Mouse (Mus musculus) layer of hippocampus, postnatal 36 days (tissue): ENCODE measurements around the gene Aqp9. TPM values are rescaled to one million over a fixed set of nuclear protein-coding genes. Genes with fewer than 3 reads are reported as not detected.
"Not testable (repeated sequence)": the region's sequence is repeated elsewhere in the genome, so short reads cannot be mapped to it uniquely, and the experiment has no call there.

ENCODE experiments used
- DNase-seq, 2 experiments: peaks; one replicate each; pipeline ENCODE4 v3.0.0; 2022
- total RNA-seq, 2 experiments: library from RNA; stranded (reverse); gene quantifications; 2 replicates each; pipeline ENCODE4 v1.2.3; 2021

Aqp9 gene
- total RNA-seq, 2 experiments from 2014 or later = 2.1 to 3.4 TPM

GRCm38 (mm10) chr9:71138936-71139335 is 29.5 kb downstream of the Aqp9 start:
- DNase-seq = no peak

GRCm38 (mm10) chr9:71137267-71137945 is 31.1 kb downstream of the Aqp9 start:
- no peak for DNase-seq

DNA sequence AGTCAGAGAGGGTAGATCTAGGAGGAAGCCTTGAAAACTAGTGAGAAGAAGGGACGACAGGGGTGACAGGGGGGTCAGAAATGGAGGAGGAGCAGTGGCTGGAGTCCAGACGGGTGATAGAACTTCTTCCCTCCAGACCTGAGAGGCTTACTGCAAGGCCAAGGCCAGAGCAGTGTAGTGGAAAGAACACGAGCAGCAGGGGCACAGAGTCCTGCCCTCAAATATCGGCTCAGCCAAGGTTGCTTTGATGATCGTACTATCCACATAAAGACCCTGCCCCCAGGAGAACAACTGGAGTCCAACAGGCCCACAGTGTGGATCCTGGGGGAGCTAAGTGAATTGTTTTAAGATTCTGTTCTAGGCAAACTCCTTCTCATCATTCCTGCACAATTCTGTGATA is 33.4 kb downstream of the Aqp9 start:
- no peak for DNase-seq

GRCm38 (mm10) chr9:71133190-71133589 is 35.3 kb downstream of the Aqp9 start:
- no peak for DNase-seq

GRCm38 (mm10) chr9:71131822-71132221 is 36.7 kb downstream of the Aqp9 start:
- no peak for DNase-seq

- DNase-seq = peak; percentile 7 to 47
Measured at GRCm38 (mm10) chr9:71128911-71129310, 39.6 kb downstream of the Aqp9 start.

DNA sequence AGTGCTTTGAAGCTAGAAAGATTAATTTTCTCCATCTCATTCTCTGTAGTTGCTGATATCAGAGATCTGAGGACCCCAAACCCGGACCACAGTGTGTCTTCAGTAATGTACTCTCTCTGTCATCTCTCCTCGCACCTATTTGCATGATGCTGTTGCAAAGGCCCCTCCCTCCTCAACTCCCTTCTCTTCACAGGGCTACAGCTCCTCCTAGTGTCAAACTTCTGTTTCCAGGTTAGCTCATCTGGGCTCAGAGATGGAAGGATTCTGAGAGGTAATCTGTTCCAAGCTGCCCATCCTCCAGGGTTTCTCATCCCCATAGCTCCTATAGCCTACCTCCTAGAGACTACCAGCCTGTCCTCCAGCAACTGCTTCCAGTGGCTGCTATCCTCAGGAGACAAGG is 42.3 kb downstream of the Aqp9 start:
- peak; percentile 9 to 19 for DNase-seq

DNA sequence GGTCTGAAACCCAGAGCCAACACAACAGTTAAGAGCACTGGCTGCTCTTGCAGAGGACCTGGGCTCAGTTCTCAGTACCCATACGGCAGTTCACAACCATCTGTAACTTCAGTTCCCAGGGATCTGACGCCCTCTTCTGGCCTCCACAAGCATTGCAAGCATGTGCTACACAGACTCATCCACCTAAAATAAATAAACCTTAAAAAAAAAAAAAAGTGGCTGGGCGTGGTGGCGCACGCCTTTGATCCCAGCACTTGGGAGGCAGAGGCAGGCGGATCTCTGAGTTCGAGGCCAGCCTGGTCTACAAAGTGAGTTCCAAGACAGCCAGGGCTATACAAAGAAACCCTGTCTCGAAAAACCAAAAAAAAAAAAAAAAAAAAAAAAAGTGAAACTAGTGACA is 45.4 kb downstream of the Aqp9 start:
- DNase-seq = not testable (repeated sequence)

DNA sequence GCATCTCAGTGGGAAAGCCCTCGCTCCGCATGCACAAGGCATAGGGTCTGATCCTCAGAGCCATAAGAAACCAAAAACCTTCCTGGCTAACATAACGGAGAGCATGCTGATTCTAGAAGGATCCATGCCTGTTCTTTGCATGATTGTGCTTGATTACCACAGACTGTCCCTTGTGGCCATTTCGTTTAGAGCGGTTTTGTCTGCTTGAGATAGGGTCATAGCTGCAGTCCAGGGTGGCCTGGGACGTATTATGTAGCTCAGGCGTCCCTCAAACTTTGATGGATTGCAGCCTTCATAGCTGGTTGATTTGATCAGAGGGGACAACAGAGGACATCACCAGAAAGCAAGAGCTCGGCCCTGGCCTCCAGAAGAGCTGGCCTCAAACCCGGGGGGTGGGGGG is 47.6 kb downstream of the Aqp9 start:
- no peak for DNase-seq

DNA sequence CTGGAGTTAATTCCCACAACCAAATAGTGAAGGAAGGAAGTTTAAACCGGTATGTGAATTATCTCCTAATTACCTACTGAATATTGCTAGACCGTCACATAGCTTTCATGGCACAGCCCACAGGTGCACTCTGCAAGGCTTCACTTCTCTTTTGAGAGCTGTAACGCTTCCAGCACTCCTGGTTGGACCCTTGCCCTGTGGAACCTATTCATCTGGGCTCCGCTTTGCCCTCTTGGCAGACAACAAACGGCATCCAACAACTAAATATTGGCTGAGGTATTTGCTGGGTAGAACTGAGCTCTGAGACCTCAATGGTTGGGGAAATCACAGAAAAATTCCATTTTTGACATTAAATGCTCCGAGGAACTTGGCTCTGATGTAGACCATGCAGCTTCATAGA is 55.3 kb downstream of the Aqp9 start:
- no peak for DNase-seq

GRCm38 (mm10) chr9:71103521-71103920 is 65.0 kb downstream of the Aqp9 start:
- DNase-seq = no peak

- no peak for DNase-seq
Measured at GRCm38 (mm10) chr9:71094066-71094465, 74.4 kb downstream of the Aqp9 start.

DNA sequence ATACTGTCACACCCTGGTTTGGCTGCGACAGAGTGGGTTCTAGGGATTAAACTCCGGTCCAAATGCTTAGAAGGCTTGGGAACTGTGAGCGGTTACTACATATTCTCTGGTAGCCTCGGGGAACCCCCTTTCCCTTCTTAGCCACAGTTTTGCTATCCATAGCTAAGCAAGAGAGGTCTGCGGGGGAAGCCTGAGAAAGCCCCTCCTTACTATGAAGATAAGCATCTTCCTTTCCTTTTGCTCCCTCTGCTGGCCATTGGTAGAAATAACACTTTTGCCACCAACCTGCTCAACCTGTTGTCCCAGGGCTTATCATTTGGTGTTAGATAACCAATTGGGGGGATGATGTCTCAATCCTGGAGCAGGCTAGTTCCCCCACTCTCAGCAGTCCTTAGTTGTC is 76.4 kb downstream of the Aqp9 start:
- peak in 1 of 2 experiments; percentile 34 for DNase-seq

- no peak for DNase-seq
Measured at GRCm38 (mm10) chr9:71079201-71079600, 89.3 kb downstream of the Aqp9 start.

- no peak for DNase-seq
Measured at GRCm38 (mm10) chr9:71077251-71077825, 91.1 kb downstream of the Aqp9 start.

GRCm38 (mm10) chr9:71076201-71076648 is 92.3 kb downstream of the Aqp9 start:
- DNase-seq = no peak

DNA sequence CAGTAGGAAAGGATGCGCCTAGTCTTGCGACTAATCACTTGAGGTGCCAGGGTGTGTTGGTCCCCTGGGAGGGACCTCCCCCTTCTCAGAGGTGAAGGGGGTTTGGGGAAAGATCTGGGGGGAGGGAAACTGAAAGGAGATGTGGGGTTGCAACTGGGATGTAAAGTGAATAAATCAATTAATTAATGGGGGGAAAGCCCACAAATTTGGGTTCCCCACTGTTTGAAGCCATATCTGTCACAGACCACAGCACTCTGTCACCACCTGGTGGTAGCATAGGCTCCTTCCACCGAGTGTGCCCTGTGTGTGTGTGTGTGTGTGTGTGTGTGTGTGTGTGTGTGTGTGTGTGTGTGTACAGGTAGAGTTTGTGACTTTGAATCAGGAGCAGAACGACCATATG is 94.7 kb downstream of the Aqp9 start:
- DNase-seq = no peak

DNA sequence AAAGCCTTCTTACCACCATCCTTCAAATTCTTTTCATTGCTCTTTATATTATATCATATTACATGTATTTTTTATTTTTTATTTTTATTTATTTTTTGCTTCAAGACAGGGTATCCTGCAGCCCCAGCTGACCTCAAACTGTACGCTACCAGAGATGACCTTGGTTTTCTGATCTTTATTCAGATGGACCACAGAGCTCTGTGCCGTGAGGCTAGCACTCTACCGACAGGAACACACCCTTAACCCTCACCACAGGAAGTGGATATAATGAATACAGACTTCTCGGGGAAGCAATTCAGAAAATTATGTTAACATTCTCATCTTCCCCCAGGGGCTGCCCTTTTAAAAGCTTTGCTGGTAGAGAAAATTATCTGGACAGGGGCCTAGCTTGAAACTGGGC is 95.4 kb downstream of the Aqp9 start:
- no peak for DNase-seq

DNA sequence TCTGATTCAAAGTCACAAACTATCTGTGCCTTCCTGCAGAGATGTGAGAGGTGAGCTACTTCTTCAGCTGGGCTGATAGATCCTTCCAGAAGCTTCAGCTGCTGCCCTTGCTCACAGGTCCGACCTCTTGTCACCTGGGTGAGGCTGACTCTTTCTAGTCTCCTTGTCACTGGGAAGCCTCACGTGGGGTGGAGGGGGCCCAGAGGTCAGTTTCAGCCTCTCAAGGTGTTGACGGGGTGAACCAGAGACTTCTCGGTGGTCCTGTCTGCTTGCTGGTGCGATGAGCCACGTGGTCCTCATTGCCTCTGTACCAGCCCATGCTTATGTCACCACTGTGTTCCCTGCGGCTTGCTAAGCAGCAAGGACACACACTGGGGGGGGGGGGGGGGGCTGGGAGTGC is 96.0 kb downstream of the Aqp9 start:
- no peak for DNase-seq

DNA sequence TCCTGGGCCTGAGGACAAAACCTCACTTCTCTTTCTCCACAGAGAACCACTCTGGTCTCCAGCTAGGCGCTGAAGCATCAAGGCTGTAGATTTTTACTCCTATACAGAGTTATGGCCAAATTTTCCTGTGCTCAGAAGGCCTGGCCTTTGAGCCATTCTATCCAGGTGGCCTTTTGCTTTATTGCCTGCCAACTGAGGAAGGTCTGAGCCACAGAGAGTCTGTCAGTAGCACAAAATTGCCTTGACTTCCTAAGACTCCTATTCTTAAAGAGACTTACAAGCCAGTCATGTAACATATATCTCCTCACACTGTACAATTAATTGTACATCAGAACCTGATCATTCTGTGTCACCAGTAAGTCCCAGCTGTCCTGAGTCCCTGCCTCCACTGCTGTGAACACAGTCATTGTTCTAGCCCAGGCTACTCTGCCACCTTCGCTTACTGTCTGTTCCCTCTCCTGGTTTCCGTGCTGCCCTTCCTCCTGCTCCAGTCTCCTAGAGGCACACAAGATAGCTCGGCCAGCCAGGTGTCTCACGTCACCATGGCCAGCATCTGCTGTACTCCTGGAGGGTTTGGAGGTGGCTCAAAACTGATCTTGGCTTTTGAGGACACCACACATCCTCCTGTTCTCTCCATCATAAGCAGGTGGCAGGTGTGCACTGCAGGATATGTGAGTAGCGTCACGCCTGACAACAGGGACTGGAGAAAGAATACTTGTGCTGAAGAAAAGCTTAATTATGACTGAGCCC is 96.7 kb downstream of the Aqp9 start:
- DNase-seq = no peak

- no peak for DNase-seq
Measured at GRCm38 (mm10) chr9:71070628-71071027, 97.9 kb downstream of the Aqp9 start.

DNA sequence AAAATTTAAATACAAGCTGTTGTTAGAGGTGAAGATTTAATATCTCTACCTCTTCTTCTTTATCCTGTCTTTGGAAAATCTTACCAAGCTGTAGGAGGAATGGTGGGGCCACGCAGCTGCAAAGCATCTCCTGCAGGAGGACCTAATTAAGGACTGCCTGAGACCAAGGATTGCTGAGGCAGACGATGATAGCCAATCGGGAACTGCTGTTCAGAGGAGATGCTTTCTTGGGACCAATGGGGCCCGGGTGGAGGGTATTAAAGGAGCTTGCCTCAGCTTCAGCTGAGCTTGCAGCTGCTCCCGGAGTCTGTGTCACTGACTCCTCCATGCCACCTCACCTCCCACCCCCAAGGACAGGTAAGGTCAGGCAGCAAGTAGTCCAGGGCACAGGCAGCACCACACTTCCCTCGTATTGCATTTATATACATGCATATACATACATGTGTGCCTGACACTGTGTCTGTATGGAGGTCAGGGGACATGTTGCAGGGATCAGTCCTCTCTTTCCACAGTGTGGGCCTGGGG is 99.6 kb downstream of the Aqp9 start:
- DNase-seq = no peak

- no peak for DNase-seq
Measured at GRCm38 (mm10) chr9:71067156-71067555, 101.3 kb downstream of the Aqp9 start.

DNA sequence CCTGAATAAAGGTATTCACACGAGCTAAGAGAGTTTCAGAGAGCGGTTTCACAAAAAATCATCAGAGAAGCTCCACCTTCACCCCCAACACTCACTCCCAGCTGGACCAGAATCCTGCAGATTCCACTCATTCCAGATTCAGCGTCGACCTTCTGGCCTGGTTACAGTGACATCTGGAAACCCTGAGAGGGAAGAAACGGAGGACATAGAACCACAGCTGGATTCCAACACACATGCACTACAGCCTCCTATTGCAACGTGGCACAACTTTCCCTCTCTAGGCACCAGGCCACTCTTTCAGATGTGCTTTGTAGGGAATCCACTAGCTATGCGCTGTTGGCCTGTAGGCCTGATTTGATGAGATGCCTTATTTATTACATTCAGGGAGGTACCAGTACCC is 102.0 kb downstream of the Aqp9 start:
- DNase-seq = no peak
